Mouse (Mus musculus): ENCODE measurements around the gene Cenpm. TPM values are rescaled to one million over a fixed set of nuclear protein-coding genes. Genes with fewer than 3 reads are reported as not detected.
A peak's percentile ranks its signal among the peaks of the same experiment; 100 is the strongest.

Cenpm gene
- polyA plus RNA-seq, 1 experiment from 2014 or later = 82.5 TPM

DNA sequence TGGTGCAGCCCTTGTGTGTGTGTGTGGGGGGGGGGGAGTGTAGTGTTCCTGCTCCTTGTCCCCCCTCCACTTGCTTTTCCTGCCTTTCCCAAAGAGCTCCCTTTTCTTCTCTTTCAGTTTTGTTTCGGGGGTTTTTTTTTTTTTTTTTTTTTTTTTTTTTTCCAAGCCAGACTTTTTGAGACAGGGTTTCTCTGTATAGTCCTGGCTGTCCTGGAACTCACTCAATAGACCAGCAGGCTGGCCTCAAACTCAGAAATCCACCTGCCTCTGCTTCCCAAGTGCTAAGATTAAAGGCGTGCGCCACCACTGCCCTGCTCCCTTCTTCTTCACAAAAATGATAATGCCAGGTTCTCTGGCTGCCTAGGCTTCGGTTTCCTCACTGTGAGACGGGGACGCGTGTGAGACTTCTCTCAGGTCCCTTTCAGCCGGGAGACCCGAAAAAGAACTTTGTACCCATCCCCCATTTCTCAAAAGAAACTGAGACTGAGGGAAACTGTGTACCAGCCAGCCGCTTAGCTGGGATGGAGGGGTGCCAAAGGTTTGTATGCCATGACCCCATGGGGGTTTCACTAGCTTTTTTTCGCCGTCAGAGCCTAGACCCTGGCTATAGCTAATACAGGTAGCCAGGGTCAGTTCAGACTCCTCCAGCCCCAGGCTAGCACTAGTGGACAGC is 24.4 kb downstream of the Cenpm start:
- peaks cover 65% of the 10 kb centered on the region for H3K4me1 ChIP-seq
- 58% methylated on average over 12 of the region's 12 CpGs for WGBS
- H3K27me3 ChIP-seq (replicated peaks; ENCODE audit: low read depth, poor library complexity, severe bottlenecking) = peaks cover 87% of the 10 kb centered on the region
- H3K36me3 ChIP-seq (replicated peaks) = no peaks in the 10 kb centered on the region
- H3K9me3 ChIP-seq = no peaks in the 10 kb centered on the region
- no peak overlapping the region for H3K4me3 ChIP-seq
- H3K27ac ChIP-seq (replicated peaks) = no peak overlapping the region
- no peak for DNase-seq (ENCODE audit: low spot score)

DNA sequence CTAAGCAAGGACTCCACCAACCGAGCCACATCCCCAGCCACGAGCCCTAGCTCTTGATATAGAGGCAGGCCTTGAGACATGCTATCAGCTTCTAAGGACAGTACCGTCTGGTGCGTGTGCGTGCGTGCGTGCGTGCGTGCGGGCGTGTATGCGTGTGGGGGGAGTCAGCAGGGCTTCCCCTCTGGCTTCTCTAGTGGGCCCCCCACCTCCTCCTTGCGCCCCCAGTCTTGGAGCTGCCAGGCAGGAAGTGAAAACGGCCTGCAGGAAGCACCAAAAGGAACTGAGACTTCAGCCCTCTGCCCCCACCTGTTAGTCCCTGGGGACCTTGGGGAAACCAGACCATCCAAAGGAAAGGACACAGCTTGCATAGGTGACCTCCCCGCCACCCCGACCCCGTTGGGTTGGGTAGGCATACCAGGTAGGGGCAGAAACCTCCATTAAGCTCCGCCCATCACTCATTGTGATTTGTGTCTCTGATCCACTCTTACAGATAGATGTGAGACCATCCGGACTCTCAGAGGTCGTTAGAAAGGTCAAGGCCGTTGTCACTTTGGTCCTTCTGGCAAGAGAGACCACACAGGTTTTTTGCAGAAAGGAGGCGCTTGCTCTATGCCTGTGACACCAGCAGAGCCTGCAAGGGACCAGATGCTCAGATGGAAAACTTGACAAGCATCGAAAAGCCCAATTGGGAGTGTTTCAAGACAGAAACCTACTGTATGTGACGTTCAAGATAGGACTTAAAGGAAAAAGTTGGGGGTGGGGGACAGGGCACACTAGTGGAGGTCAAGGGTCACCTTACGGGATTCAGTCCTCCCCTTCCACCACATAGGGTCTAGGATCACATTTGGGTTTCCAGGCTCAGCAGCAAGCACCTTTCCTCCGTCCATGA is 25.5 kb downstream of the Cenpm start:
- peaks cover 87% of the 10 kb centered on the region for H3K27me3 ChIP-seq (replicated peaks; ENCODE audit: low read depth, poor library complexity, severe bottlenecking)
- no peaks in the 10 kb centered on the region for H3K9me3 ChIP-seq
- no peak overlapping the region for H3K4me3 ChIP-seq
- 74% methylated on average over 26 of the region's 26 CpGs for WGBS
- H3K27ac ChIP-seq (replicated peaks) = no peak overlapping the region
- DNase-seq (ENCODE audit: low spot score) = no peak
- H3K4me1 ChIP-seq = peaks cover 56% of the 10 kb centered on the region
- no peaks in the 10 kb centered on the region for H3K36me3 ChIP-seq (replicated peaks)

DNA sequence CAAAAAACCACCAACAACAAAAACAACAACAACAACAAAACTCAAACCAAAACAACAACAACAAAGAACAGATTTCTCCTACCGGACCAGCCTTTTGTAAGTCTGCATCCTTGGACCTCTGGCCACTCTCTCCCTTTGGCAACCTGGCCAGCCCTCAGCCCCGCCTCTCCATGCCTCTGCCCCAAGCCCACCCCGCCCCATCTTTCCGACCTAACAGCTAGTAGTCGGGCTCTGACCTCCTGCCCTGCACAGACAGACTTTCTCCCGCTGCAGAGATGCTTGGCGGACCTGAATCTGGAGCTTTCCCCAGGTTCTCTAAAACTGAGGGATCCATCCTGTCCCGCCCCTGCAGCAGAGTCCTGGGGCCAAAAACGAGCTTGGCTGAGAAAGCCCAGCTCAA is 26.6 kb downstream of the Cenpm start:
- Histone ChIP-seq H3K27me3 (replicated peaks; ENCODE audit: low read depth, poor library complexity, severe bottlenecking) (peaks cover 87% of the 10 kb centered on the region), H3K36me3 (replicated peaks) (no peaks in the 10 kb centered on the region), H3K4me3 (no peak overlapping the region), H3K4me1 (peaks cover 50% of the 10 kb centered on the region), H3K9me3 (no peaks in the 10 kb centered on the region), H3K27ac (replicated peaks) (no peak overlapping the region)
- peak; percentile 15 for DNase-seq (ENCODE audit: low spot score)
- WGBS = 18% methylated on average over 9 of the region's 9 CpGs

DNA sequence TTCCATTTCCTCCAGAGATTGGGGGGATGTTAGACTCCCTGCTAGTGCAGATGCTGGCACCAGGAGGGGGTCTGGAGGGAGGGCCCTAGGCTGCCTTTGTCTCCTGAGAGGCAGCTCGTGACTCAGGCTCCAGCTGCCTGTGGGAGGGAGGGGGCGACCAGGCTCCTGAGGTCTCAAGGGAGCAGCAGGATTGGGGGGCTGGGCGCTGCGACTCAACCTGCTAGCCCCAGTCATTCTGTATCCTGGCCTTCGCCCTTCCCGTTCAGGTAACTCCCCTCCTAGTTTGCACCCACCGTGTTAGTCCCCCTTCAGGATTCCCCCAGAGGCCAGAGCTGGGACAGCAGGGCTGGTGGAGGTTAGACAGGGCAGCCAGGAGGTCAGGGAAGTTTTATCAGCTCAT is 27.5 kb downstream of the Cenpm start:
- H3K27ac ChIP-seq (replicated peaks) = no peak overlapping the region; the same call in 1 of the 2 replicates
- WGBS = 10% methylated on average over 7 of the region's 7 CpGs
- peaks cover 59% of the 10 kb centered on the region for H3K4me1 ChIP-seq
- DNase-seq (ENCODE audit: low spot score) = peak; percentile 34
- H3K27me3 ChIP-seq (replicated peaks; ENCODE audit: low read depth, poor library complexity, severe bottlenecking) = peaks cover 87% of the 10 kb centered on the region
- no peaks in the 10 kb centered on the region for H3K9me3 ChIP-seq
- H3K36me3 ChIP-seq (replicated peaks) = no peaks in the 10 kb centered on the region
- H3K4me3 ChIP-seq = no peak overlapping the region

DNA sequence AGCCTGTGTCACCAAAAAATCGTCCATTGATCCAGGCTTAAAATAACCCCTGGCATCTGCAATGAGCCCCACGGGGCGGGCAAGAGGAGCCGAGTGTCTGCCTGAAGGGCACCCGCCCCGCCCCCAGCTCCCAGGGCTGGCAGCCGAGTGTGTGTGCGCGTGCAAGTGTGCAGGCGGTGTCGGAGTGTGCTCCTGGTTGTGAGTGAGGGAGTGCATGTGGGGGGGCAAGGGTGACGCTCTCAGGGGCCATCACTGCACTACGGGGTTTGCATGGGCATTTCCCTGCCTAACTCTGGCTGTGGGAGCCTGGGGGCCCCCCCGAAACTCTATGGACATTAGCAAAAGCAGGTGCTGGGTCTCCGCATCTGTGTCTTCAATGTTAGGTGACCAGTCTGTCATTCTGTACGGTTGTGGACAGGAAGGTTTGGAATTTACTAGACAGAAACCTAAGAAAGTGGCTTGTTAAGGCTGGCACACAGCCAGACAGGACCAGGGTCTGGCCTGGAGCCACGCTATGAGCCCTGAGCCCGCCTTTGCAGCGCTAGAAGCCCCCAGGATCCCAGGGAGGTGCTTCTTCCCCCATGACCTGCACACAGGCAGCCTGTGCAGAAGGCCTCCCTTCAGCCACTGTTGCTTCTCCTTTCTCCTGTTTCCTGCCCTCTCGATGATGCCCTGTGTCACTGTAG is 28.3 kb downstream of the Cenpm start:
- WGBS = 43% methylated on average over 20 of the region's 20 CpGs

DNA sequence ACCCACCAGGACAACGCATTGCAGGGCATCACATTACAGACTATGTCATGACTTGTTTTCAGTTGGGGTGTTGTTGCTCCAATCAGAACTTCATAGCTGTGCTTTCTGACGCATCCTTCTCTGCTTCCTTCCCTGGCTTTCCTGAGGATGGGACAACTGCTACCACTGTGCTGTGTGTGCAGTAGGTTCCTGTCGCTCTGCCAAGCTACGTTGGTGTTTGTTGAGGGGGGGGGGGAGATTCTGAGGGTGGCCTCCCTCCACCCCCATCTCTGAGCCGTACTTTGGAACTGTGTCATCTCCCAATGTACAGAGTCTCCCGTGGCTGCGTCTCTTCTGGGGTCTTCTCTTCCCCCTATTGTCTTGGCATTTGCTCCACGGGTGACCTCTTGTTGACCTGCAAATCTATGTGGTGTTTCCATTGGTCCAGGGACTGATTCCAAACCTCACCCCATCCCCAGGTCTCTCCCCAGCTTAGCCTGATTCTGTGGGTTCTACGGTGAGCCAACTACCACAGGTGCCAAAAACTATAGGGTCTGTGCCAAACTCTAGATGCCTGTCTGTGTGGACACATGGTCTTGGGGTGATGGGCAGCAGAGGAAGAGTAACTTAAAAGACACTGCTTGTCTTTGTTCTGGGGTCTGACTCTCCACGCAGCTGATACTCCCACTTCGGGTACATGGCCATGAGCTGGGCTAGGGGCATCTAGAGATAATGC is 29.1 kb downstream of the Cenpm start:
- no peaks in the 10 kb centered on the region for H3K36me3 ChIP-seq (replicated peaks)
- no peak for DNase-seq (ENCODE audit: low spot score)
- no peak overlapping the region for H3K27ac ChIP-seq (replicated peaks)
- no peak overlapping the region for H3K4me3 ChIP-seq
- H3K9me3 ChIP-seq = no peaks in the 10 kb centered on the region
- peaks cover 67% of the 10 kb centered on the region for H3K4me1 ChIP-seq
- peaks cover 89% of the 10 kb centered on the region for H3K27me3 ChIP-seq (replicated peaks; ENCODE audit: low read depth, poor library complexity, severe bottlenecking)
- WGBS = 40% methylated on average over 11 of the region's 11 CpGs

More for the DNA sequence above, 28.3 kb downstream of the Cenpm start:
- Histone ChIP-seq H3K9me3 (no peaks in the 10 kb centered on the region), H3K4me3 (no peak overlapping the region), H3K36me3 (replicated peaks) (no peaks in the 10 kb centered on the region), H3K27ac (replicated peaks) (no peak overlapping the region), H3K27me3 (replicated peaks; ENCODE audit: low read depth, poor library complexity, severe bottlenecking) (peaks cover 89% of the 10 kb centered on the region), H3K4me1 (peaks cover 66% of the 10 kb centered on the region)
- no peak for DNase-seq (ENCODE audit: low spot score)

DNA sequence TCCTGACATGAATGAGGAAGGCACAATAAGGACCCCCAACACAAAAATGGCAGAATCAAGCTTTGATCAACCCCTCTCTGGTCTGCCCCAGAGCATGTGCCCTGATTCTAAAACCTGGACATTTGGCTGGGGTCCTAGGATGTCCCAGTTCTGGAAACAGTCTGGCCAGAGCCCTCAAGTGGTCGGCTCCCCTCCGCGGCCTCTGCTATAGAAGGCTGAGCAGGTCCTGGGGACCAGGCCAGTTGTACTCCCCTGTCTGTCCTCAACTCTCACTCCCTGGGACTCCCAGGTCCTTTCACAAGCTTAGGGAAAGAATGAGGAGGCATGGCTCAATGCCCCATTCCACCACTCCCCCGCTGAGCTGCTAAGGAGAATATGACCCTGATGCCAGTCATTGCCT is 31.3 kb downstream of the Cenpm start:
- DNase-seq (ENCODE audit: low spot score) = no peak
- no peaks in the 10 kb centered on the region for H3K36me3 ChIP-seq (replicated peaks)
- no peaks in the 10 kb centered on the region for H3K9me3 ChIP-seq
- WGBS = 6% methylated on average over 4 of the region's 4 CpGs
- peaks cover 59% of the 10 kb centered on the region for H3K4me1 ChIP-seq
- H3K27ac ChIP-seq (replicated peaks) = no peak overlapping the region
- H3K27me3 ChIP-seq (replicated peaks; ENCODE audit: low read depth, poor library complexity, severe bottlenecking) = peaks cover 97% of the 10 kb centered on the region
- peak overlapping the region; percentile 61 for H3K4me3 ChIP-seq

DNA sequence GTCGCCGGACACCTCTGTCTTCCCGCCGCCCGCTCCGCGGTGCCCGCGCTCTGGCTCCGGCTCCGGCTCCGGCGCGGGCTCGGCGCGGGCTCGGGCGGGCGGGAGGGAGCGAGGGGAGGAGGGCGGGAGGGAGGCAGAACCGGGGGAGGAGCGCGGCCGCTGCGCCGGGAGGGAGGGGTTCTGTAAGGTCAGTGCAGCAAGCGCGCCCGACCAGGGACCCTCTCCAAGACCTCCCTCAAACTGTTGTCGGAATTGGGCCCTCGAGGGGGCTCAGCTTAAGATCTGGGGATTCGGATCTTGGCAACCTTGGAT is 31.8 kb downstream of the Cenpm start, which contains the start of gene Shisa8:
Gene Shisa8 (minus strand): TSS at position 64 of the 312 bp plus-strand sequence.
- Histone ChIP-seq H3K36me3 (replicated peaks) (no peaks in the 10 kb centered on the region), H3K27me3 (replicated peaks; ENCODE audit: low read depth, poor library complexity, severe bottlenecking) (peaks cover 98% of the 10 kb centered on the region), H3K9me3 (no peaks in the 10 kb centered on the region), H3K4me1 (peaks cover 59% of the 10 kb centered on the region), H3K27ac (replicated peaks) (peak within 1 kb of the TSS; percentile 55; the same call in 1 of the 2 replicates), H3K4me3 (peak within 1 kb of the TSS; percentile 61)
- WGBS = under 1% methylated on average over 34 of the region's 34 CpGs
- DNase-seq (ENCODE audit: low spot score) = peak; percentile 65

DNA sequence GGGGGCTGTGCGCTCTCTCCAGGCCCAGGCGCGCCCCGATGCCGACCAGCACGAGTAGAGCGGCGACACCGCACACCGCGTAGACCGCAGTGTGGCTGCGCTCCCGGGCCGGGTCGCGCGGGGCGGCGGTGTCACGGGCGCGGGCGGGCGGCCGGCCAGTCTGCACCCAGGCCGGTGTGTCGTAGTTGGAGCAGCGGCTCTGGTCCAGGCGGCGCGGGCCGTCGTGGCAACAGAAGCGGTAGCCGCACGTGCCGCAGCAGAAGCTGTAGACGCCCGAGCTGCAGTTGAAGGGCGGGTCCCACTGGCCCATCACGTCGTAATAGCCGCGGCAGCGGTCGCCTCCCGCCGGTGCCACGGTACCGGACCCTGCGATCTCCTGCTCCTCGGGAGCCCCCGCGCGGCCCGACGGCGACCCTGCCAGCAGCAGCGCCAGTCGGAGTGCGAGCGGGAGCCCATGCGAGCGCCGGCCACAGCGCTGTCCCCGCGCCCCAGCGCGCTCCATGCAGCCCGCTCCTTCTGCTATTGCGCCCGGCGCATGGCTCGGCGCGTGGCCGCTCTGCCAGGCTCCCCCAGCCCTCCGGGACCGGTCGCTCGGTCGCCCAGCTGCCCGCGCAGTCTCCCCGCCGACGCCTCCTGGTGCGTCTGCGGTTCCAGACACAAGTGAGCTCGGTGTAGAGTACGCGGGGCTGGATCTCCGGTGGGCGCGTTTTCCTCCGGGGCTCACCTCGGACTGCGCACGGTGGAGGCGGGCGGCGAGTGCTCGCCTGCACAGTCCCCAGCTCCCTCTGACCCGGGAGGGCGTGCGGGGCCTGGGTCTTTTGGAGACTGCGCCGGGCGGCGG is 32.4 kb downstream of the Cenpm start:
- DNase-seq (ENCODE audit: low spot score) = peak; percentile 67
- WGBS = under 1% methylated on average over 112 of the region's 112 CpGs
- peaks cover 100% of the 10 kb centered on the region for H3K27me3 ChIP-seq (replicated peaks; ENCODE audit: low read depth, poor library complexity, severe bottlenecking)
- peaks cover 62% of the 10 kb centered on the region for H3K4me1 ChIP-seq
- peaks cover 3% of the 10 kb centered on the region; the same call in 1 of the 2 replicates for H3K36me3 ChIP-seq (replicated peaks)
- no peaks in the 10 kb centered on the region for H3K9me3 ChIP-seq
- H3K27ac ChIP-seq (replicated peaks) = peak overlapping the region; percentile 55; the same call in 1 of the 2 replicates
- H3K4me3 ChIP-seq = peak overlapping the region; percentile 61

DNA sequence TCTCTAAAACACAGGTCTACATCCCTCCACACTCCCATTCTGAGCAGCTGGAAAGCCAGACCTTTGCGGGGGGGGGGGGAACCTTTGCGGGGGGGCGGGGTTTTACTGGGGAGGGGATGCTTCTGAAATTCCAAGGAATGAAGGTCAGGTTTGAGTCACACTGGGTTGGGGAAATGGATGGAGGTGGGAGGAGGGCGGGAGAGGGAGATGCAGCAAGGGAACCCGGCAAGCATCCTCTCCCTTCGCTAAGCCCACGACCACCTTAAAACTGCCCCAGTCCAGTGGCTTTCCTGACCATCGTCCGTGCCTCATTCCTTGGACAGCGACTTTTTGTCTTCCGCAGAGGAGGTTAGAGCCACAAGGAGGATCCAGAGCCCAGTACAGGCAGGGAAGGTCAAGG is 33.3 kb downstream of the Cenpm start:
- no peak overlapping the region for H3K27ac ChIP-seq (replicated peaks)
- 1% methylated on average over 11 of the region's 11 CpGs for WGBS
- DNase-seq (ENCODE audit: low spot score) = no peak
- H3K9me3 ChIP-seq = no peaks in the 10 kb centered on the region
- H3K4me1 ChIP-seq = peaks cover 62% of the 10 kb centered on the region
- peak overlapping the region; percentile 61 for H3K4me3 ChIP-seq
- H3K27me3 ChIP-seq (replicated peaks; ENCODE audit: low read depth, poor library complexity, severe bottlenecking) = peaks cover 100% of the 10 kb centered on the region
- H3K36me3 ChIP-seq (replicated peaks) = peaks cover 11% of the 10 kb centered on the region

DNA sequence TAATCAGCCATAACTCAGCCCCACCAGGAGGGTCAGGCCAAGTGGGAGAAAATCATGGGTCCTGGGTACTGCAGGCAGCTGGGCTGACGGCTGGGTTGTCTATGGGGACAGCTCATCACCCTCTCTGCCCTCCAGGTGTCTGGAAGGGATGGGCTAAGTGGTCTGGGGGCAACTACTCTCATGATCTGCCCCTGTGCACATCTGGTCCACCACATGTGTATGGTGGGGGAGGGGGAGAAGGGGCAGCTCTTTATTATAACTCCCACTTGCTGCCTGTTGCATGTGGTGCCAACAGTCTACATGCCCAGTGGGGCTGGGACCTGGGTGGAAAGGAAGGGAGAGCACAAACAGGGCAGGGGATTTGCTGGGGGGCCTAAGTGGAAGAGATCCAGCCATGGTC is 33.7 kb downstream of the Cenpm start:
- H3K4me1 ChIP-seq = peaks cover 61% of the 10 kb centered on the region
- no peaks in the 10 kb centered on the region for H3K9me3 ChIP-seq
- peaks cover 100% of the 10 kb centered on the region for H3K27me3 ChIP-seq (replicated peaks; ENCODE audit: low read depth, poor library complexity, severe bottlenecking)
- WGBS = 47% methylated on average over 1 of the region's 1 CpGs
- no peak for DNase-seq (ENCODE audit: low spot score)
- no peak overlapping the region for H3K27ac ChIP-seq (replicated peaks)
- H3K36me3 ChIP-seq (replicated peaks) = peaks cover 15% of the 10 kb centered on the region
- 0 out of 2 replicates have a peak overlapping the region, but pooled peaks have one; percentile 61 for H3K4me3 ChIP-seq
